Mouse (Mus musculus) heart, adult 18-20 months (tissue): ENCODE measurements around the gene Slco3a1. TPM values are rescaled to one million over a fixed set of nuclear protein-coding genes. Genes with fewer than 3 reads are reported as not detected.

Experiments used
- DNase-seq, 2 experiments: peaks; one replicate each; pipeline ENCODE4 v3.0.0; 2021 to 2022; ENCODE audit warnings: mixed read lengths in 1 of 2
- total RNA-seq, 2 experiments: library from RNA; stranded (reverse); gene quantifications; 2 replicates each; pipeline ENCODE4 v1.2.3; 2021

The Slco3a1 gene
- total RNA-seq, 2 experiments from 2014 or later = 106 to 115 TPM

DNA sequence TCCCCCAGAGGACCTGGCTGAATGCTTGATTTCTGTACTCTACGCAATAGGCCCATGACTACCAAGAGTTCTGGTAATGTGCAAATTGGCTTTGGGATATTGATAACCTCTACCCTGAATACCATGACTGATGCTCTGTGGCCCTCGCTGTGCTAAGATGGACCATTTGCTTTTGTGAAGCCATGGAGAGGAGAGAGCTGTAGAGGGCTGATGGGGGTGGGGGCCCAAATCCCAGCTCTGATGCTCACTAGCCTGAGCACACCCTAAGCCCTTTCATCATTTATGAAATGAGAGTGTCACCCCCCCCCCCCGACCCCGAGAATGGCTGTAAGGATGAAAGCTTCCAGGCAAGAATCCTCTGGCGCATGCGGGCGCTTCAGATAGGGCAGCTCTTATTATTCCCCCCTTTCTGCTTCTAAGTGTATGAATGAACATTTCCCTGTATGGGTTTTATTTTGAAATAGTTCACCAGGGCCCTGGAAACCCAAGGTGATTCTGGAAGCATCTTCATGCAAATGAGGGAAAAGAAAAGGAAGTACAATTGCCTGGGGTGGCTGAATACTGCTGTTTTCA, 206.2 kb downstream of the Slco3a1 start:
- no peak for DNase-seq

DNA sequence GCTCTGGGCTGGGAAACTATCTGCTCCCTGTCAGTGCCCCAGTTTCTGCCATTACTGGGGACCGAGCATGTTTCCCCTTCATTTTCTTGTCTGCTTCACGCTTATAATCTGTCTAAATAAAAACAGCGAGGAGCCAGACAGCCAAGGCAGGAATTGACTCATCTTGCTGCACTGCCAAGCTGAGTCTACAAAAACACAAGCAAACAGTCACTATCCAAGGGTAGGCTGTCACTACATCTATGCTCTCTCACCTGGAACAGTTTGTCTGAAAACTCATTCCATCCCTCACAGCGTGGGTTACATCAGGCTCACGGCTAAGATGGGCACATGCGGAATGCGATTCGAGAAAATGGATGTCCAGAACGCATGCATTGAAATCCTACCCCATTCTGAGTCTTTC, 207.6 kb downstream of the Slco3a1 start:
- no peak for DNase-seq

DNA sequence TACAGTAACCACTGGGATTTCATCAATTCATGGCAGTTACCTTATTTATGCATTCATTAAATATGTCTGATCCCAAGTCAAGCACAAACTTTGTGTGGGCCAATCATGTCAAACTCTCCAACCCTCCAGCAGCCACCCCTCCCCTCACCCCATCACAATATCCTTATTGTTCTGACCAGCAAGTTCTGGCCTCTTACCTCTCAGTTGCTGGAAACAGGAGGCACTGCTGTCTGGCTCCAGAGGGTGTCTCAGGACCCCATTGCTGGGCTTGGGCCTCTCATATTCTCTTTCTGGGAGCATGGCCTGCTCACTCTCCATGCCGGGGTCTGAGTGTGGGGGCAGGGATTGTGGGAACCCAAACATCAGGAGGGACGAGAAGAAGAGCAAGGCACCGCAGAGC, 208.1 kb downstream of the Slco3a1 start:
- no peak for DNase-seq

DNA sequence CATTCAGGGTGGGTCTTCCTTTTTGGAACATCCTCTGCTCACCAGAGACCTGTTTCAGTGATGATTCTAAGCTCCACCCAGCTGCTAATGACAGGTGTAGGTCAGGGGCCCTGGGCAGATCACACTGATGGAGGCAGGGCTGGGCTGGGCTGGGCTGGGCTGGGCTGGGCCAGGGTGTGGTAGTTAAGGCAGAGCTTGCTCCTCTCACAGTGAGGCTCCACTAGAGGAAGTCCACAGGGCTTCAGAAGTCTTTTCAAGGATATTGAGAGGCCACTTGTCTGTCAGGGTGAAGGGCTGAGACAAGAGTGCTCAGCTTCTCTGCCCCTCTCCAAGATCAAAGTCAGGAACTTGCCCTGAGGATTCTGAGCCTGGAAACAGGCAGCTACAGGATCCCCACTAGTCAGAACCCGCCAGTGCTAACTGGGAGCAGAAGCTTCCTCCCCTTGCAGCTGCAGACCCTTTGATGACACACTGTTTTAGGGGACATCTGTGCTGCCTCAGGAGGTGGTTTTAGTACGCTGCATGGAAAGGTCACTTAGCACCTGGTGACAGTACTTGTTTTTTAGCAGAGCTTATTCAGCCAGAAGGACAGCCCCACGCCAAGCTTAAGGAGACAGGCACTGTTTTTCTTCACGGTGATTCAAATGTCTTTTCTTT, 213.3 kb downstream of the Slco3a1 start:
- no peak for DNase-seq

DNA sequence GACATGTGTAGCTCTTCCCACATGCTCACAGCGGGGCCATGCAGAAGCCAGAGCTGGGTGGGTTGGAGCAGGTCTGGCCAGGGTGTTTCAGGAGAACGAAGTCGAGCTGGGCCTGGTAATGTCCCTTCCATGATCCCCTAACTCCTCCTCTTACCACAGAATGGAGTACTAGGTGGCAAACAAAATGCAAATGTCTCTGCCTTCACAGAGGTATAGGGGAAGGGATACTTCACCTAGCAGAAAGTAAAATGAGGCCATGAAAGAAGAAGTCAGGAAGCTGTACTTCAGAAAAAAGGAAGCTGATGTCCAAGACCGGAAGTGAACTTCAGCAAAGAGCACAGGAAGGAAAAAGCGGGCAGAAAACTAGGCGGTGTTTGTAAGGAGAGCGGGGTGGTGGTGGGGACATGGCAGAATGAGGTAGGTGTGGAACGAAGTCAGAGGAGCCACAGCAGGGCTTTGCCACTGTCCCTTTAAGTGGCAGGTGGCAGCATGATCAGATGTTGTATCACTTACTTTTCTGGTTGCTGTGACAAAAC, 214.1 kb downstream of the Slco3a1 start:
- DNase-seq = no peak

DNA sequence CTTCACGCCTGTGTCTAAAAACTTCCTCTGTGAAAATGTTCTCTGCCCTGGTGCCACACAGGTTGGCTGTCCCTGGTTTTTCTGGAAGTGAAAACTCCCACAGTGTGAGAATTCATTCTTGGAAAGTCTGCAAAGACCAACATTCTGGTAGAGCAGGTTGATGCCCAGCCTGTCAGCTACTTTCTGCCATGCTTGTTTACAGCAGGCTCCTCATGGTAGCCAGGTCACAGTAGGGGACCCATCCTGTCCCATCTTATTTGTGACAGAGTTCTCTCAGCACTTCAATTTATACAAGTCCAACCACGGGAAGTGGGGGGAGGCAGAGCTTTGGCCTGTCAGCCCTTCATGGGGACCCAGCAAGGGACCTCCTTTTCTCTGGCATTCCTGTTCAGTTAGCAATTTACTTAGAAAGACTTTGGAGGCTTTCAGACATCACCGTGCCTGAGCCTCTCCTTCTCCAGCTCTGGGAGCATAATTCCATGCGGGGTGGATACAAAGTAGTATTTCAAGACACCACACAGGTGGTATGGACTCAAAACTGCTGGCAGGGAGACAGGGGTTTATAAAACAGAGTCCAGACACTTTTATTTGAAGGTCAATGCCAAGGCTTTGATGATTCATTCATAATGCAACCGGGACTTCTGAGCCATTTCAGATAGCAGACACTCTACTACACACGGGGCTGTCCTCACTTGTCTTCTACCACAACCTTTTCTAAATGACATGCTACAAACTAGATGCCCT, 216.7 kb downstream of the Slco3a1 start:
- DNase-seq = no peak

DNA sequence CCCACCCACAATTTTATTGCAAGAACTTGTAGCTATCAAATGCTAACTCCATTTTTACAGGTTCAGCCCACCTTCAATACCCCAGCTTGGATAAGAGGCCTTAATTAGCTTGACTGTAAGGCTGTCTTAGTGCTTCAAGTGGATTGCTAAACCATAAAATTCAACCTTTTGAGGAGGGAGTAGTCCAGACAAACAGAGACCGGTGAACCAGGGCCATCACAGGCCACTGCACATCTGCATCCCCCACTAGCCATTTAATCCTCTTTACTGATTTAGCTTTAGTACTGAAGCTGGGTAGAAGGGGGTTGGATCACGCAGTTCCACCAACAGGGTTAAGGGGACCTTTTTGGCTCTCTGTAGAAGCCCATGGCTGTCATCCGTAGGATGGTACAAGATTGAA, 222.3 kb downstream of the Slco3a1 start:
- no peak for DNase-seq

DNA sequence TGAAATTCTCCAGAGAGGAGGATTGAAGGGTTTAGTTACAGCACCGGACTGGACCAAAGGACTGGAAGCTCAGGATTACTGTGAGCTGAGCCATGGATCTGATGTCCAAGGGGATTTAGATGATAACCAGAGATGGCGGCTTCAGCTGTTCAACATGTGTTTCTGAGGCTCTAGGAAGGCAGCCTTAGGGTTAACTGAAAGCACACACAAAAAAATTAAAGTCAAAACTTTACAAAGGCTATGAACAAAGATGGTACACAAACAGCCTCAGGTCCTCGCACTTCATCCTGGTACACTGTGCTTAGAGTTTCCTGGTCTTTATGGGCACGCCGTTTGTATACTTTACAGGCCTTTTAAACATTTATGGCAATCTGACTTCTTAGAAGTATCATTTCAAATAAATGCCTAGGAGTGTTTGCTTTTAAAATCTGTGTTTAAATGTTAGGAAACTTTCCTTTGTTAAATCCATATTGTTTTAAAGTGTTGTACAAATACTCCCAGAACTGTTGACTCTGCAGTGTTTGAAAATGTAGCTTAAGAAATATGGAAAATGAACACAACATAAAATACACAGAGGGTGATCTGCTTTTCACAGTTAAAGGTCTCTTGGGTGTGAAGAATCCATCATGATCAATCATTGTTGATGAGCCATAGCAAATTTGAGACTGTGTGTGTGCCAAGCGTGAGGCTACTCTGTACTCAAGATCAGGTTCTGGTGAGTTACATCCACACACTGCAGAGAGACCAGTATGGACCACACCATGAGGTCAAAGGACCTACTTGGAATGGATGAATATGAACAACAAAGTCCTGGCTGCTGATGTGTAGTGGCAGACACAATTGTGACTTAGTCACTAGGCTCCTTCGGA, 223.5 kb downstream of the Slco3a1 start:
- no peak for DNase-seq

DNA sequence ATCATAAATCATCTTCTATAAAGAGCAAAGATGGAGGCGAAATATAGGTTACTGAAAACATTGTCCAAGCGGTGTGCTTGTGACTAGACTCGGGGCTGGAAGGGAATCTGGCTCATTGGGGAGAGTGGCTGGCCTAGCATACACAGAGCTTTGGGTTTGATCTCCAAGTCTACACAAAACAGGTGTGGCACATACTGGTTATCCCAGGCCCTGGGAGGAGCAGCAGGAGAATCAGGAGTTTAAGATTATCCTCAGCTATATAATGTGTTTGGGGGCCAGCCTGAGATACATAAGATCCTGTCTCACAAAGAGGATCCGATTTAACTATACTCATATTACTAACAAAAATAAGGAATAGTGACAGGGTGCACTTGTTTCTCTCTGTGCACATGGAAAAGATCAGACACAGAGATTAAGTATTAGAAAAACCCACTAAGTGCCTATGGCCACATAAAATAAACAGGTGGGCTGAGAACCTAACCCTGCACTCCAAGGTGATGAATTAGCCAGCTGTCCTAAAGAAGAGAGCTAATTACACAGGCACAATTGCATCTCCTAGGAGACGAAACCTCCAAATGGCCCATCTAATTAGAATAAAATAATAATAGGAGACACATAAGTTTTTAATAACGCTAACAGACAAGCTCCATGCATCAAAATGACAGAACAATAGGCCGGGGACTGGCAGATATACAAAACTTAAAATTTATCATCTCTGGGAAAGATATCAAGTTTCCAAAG, 224.3 kb downstream of the Slco3a1 start:
- DNase-seq = no peak

DNA sequence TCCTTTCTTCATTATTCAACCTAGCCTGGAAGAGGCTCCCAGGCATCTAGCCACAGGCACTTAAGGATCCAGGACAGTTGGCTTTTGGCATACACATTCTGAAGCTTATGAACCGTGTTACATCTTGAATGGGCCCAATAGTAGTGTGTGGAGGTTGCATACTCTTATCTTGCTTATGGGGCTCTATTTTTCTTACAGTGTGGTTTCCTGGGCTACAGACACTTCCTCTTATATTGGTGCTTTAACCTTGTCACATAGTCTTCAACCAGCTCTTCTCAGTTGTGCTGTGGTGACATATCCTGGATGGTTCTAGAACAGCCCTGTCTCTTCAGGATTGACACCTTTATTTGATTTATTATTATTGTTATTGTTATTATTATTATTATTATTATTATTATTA, 225.6 kb downstream of the Slco3a1 start:
- DNase-seq = no peak

DNA sequence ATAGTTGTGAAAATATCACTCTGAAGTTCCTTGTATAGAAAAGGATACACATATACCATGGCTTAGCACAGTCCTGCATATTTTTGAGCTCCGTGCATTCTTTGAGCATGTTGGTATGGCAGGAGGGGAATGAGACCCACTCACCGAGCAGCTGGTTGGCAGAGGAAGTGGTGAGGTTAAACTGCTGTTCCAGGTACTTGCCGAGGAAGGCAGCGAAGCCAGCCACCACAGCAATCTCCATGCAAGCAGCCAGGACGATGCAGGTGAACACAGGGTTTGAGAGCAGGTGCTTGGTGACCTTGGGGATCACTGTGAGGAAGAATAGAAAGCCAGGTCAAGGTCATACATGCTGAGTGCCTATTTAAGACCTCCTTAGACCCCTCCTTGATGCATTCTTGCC, 226.9 kb downstream of the Slco3a1 start:
- no peak for DNase-seq

DNA sequence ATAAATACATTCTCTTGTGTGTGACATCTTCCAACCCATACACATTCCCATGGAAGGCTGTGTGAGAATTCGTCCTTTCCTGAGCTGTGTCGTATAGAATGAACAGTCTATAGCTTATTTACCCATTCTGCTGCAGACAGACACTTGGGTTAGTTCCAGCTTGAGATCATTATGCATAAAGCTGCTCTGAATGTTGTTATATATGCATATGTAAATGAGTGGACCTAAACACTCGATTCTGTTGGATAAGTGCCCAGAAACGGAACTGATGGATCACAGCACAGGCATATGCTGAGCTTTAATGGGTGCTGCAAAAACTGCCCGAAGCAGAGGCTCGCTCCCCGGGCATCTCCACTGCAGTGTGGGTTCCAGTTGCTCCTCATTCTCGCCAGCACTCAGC, 229.5 kb downstream of the Slco3a1 start:
- DNase-seq = no peak

DNA sequence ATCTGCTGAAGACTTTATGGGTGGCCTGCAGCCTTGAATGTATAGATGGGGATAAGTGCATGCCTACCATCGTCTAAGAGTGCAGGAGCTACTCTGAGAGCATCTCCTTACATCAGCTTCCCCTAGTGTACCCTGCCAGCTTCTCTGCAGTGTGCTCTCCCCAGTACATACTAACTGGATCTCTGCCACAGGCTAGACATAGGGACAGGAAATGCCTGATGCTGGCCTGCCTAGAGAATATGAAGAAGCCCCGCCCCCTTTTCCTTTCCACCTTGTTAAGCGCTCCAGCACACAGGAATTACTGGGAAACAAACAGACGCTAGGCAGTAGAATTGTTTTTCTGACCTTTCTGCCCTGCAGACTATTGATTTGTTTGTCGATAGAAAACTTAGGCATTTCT, 230.9 kb downstream of the Slco3a1 start:
- peak; percentile 34 to 60 for DNase-seq

DNA sequence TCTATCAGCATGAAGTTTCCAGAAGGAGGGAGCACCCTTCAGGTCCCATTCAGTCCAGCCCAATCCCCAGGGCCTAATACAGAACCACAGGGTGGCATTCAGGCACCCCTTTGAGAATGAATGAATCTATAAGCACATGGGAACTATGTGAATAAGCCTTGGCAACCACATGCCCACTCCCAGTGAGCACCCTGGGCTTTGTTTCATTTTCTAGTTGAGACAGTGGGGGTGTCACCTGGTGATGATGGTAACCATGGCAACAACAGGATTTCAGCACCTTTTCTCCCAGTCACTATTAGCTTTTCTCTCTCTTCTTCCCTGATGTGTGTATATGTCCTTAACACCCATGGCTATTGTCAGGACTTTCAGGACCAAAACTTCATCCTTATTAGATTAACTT, 231.4 kb downstream of the Slco3a1 start:
- DNase-seq = no peak

DNA sequence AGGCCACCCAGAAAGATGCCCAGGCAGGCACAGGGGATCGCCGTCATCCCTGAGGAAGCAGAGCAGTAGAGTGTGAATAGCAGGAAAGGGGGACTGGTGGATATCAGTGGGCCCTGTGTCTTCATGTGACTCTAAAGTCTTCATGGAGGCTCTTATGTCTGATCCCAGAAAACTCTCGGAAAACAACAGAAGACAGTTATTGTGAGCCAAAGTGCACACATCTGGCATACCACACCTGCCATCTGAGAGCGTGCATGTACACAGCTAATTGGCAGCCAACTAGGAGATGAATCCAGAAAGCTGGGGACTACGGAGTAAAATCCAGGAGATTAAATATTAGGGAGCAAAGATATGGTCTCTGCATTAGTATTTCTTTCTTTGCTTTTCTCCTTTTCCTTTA, 233.9 kb downstream of the Slco3a1 start:
- DNase-seq = no peak

DNA sequence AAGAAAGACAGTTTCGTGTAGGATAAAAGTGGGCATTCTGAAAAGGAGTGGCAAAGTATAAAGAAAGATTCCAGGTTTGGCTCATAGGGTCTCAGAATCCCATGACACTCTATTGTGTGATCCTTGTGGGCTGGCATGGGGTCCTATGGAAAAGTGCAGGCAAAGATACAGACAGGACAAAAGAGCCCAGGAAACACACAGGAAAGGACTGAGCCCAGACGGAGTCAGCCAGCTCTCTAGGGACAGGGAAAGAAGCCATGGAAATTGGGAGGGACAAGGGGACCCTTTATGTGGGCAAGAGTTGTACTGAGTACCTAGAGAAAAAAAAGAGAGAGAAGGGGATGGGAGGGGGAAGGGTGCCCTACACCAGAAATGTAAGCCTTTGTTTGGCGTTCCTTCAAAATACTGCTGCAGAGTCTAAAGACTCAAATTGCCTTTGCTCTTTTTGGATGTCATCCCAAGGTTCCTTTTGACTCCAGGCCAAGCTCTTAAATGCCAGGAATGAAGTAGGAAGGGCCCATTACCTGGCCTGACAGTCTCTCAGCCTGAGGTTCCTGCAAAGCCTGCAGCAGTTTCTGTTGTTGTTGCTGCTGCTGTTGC, 238.6 kb downstream of the Slco3a1 start:
- DNase-seq = peak; percentile 38 to 43

DNA sequence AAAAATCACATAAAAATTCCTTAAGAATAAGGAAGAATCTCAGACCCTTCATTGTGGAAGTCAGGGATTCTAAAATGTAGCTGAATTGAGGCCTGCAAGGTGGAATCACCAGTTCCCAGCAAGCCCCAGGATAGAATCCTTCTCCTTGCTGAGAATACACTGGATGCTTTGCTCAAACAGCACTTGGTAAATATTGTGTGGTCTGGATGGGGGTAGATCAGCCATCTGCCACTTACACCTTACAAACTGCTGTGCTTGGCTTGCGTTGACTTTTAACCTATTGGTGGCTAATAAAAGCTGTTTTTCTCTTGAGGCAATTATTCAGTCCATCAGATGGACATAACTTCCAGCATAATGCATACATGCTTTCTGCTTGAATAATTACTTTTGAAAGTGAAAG, 240.3 kb downstream of the Slco3a1 start:
- no peak for DNase-seq

DNA sequence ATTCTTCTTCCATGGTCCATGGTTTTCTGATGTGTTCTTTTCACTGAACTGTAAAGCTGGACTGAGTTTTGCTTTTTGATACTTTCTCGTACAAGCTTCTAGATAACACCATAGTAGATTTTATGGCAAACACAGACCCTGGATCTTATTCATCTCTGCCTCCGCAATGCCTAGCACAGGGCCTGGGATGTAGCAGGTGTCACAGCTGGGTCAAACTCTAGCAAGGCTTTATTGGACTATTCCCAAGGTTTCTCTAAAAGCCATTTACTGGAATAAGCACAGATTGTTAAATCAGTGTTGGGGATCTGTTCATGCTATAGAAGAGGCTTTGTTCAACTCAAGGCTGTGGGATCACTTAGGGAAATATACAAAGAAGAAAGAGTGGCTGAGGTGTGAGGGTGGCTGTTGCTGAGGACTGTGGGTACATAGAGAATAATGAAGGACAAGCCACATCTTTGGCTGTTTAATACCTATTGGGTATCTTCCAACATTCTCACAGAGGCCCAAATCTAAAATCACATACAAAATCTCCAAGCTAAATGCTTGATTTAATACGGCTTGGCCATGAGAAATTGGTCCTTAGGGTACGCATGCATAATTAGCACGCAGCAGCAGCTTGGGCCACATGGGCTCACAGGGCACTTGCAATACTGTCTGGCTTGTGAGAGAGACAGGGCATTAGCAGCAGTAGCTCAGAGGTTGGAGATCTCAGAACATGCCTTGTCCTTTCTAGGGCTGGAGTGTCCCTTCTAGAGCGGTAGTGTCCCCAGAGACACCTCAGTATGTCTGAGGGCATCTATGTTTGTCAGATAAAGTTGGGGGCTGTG, 241.1 kb downstream of the Slco3a1 start:
- DNase-seq = no peak

DNA sequence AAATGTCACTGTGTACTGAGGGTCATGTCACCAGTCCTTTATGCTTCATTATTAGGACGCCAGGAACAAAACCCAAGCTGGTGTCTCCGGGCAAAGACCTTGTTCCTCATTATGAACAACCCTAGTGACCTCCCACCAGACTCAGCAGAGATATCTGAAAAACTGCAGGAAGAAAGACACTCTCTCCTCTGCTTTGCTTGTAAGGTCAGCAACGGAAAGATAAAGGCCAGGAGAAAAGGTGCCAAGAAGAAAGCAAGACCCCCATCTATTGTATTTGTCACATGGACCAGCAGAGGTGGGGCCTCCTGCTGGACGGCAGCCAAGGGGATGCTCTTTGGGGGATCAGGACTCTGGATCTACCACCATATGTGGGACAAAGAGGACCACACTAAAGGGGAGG, 243.0 kb downstream of the Slco3a1 start:
- DNase-seq = no peak

DNA sequence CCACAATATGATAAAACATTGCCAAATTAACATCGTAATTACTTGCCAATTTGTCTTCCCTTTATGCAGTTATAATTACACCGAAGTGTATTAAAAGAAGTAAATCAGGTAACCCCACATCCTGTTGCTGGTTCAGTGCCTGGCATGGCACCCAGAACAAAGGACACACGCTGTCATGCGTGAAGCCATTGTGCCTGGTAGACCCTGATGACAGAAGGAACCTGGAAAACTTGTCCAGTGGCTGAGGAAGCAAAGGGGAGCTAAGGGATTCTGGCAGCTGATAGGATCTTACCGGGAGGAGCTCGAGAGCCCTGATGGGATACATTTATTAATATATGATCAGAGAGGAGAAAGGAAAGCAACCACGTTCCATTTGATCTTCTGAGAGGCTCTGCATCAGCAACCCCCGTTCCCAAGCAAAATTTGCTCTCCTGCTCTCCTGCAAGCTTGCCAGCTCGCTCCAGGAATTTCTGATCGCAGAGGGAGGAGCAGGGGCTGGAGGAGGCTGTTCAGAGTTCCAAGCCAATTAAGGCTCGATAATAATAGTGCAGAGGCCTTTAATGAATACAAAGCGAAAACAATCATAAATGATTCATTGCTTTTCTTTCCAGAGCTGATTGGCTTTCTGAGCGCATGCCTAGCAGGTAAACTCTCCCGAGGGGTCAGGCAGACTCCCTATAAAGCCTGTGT, 250.8 kb downstream of the Slco3a1 start:
- no peak for DNase-seq
